Mouse (Mus musculus): ENCODE measurements around the gene Hps4.

DNA sequence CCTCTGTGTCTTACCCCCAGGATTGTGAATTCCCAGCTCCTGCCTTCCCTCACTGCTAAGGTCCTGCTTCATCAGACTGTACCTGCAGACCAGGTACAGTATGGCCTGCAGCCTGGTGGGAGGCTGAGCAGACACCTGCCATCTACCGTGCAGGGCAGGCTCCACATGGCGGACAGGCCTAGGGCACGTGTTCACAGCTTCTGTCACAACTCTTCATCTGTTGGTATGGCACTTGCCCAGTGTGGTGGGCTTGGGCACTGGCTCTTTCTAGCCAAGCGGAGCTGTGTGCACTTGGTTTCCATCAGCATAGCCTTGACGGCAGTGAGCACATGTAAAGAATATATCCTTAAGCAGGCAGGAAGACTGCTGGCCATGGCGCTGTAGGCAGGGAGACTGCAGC is 24.0 kb downstream of the Hps4 start:
- TF ChIP-seq CTCF (conservative IDR thresholded peaks at IDR 0.05; ENCODE audit: insufficient read depth, insufficient read length, low read depth, low read length) (no peak), POLR2A (IDR thresholded peaks at IDR 0.05; ENCODE audit: low read depth, low read length) (no peak)

Data from kidney, adult 2 months (tissue).